Mouse (Mus musculus) MEL (cell line): ENCODE measurements around the gene Pisd. TPM values are rescaled to one million over a fixed set of nuclear protein-coding genes. Genes with fewer than 3 reads are reported as not detected.
"Not testable (repeated sequence)": the region's sequence is repeated elsewhere in the genome, so short reads cannot be mapped to it uniquely, and the experiment has no call there.

Source experiments
- DNase-seq: peaks from one replicate; pipeline ENCODE4 v3.0.0; 2011; ENCODE audit warnings: low read depth, low spot score
- H3K27ac ChIP-seq: 2 replicates; pipeline ENCODE4 v1.5.1; 2012; ENCODE audit warnings: low read depth, mild to moderate bottlenecking, control low read depth, low read length, moderate library complexity; ENCODE audit not compliant: control insufficient read depth
- H3K27me3 ChIP-seq, 2 experiments: fragments of 150-350 bp in 1 of 2; sonication (generic) in 1 of 2; 2 replicates each; pipeline ENCODE4 v1.6.1; 2012; ENCODE audit warnings: low read length in 2 of 2, mild to moderate bottlenecking in 2 of 2, improper control_type of control experiment in 1 of 2, moderate library complexity in 1 of 2; ENCODE audit not compliant: insufficient read depth in 2 of 2, control insufficient read depth in 1 of 2
- H3K36me3 ChIP-seq, 2 experiments: 2 replicates each; pipeline ENCODE4 v1.6.1; 2012 to 2014; ENCODE audit warnings: low read length in 2 of 2, improper control_type of control experiment in 1 of 2, inconsistent platforms in 1 of 2, mild to moderate bottlenecking in 1 of 2; ENCODE audit not compliant: insufficient read depth in 2 of 2, control insufficient read depth in 1 of 2
- H3K4me1 ChIP-seq, 2 experiments: fragments of 150-350 bp in 1 of 2; sonication (generic) in 1 of 2; 2 replicates each; pipeline ENCODE4 v1.6.1; 2012; ENCODE audit warnings: low read length in 2 of 2, improper control_type of control experiment in 1 of 2, mild to moderate bottlenecking in 1 of 2; ENCODE audit not compliant: insufficient read depth in 2 of 2, control insufficient read depth in 1 of 2
- H3K4me3 ChIP-seq, 2 experiments: fragments of 150-350 bp in 1 of 2; sonication (generic) in 1 of 2; 2 replicates each; pipeline ENCODE4 v1.5.1; 2012; ENCODE audit warnings: low read depth in 2 of 2, low read length in 2 of 2, mild to moderate bottlenecking in 2 of 2, moderate library complexity in 2 of 2, control low read depth in 1 of 2, improper control_type of control experiment in 1 of 2; ENCODE audit not compliant: control insufficient read depth in 1 of 2, insufficient read depth in 1 of 2
- H3K79me2 ChIP-seq: 2 replicates; pipeline ENCODE4 v1.6.1; 2012; ENCODE audit warnings: mild to moderate bottlenecking, low read length, moderate library complexity; ENCODE audit not compliant: control insufficient read depth, poor library complexity, insufficient read depth
- H3K9ac ChIP-seq: 2 replicates; pipeline ENCODE4 v1.6.1; 2012; ENCODE audit warnings: low read depth, mild to moderate bottlenecking, control low read depth, low read length, moderate library complexity; ENCODE audit not compliant: control insufficient read depth, poor library complexity, severe bottlenecking
- H3K9me3 ChIP-seq: fragments of 150-350 bp; sonication (generic); replicated peaks from 2 replicates; pipeline ENCODE4 v1.6.1; 2012; ENCODE audit warnings: mild to moderate bottlenecking, low read length, improper control_type of control experiment, moderate library complexity; ENCODE audit not compliant: insufficient read depth
- CHD1 ChIP-seq: IDR thresholded peaks from 2 replicates; pipeline ENCODE4 v1.6.1; 2012; ENCODE audit warnings: low read depth, mild to moderate bottlenecking, inconsistent platforms, low read length, improper control_type of control experiment
- CHD2 ChIP-seq: IDR thresholded peaks from 2 replicates; pipeline ENCODE4 v1.6.1; 2011; ENCODE audit warnings: low read length, improper control_type of control experiment
- GATA1 ChIP-seq: IDR thresholded peaks from 2 replicates; pipeline ENCODE4 v1.6.1; 2011; ENCODE audit warnings: low read depth, low read length, improper control_type of control experiment
- HCFC1 ChIP-seq: IDR thresholded peaks from 2 replicates; pipeline ENCODE4 v1.6.1; 2012; ENCODE audit warnings: low read depth, mild to moderate bottlenecking, inconsistent platforms, low read length, improper control_type of control experiment, moderate library complexity
- KAT2A ChIP-seq: conservative IDR thresholded peaks from 2 replicates; pipeline ENCODE4 v1.6.1; 2012; ENCODE audit warnings: low read depth, low read length, improper control_type of control experiment, inconsistent platforms
- MAZ ChIP-seq: IDR thresholded peaks from 2 replicates; pipeline ENCODE4 v1.6.1; 2012; ENCODE audit warnings: low read depth, mild to moderate bottlenecking, inconsistent platforms, low read length, improper control_type of control experiment
- MEF2A ChIP-seq: IDR thresholded peaks from 2 replicates; pipeline ENCODE4 v1.6.1; 2014; ENCODE audit warnings: low read depth, mild to moderate bottlenecking, inconsistent platforms, low read length, improper control_type of control experiment; ENCODE audit not compliant: poor library complexity, insufficient replicate concordance, severe bottlenecking; ENCODE audit errors: extremely low read depth
- MYC ChIP-seq: IDR thresholded peaks from 2 replicates; pipeline ENCODE4 v1.6.1; 2011; ENCODE audit warnings: low read depth, mild to moderate bottlenecking, low read length, improper control_type of control experiment, moderate library complexity
- NELFE ChIP-seq: IDR thresholded peaks from 2 replicates; pipeline ENCODE4 v1.6.1; 2011; ENCODE audit warnings: low read depth, low read length, improper control_type of control experiment
- POLR2A ChIP-seq, 2 experiments: IDR thresholded peaks; 2 replicates each; pipeline ENCODE4 v1.6.1; 2011 to 2012; ENCODE audit warnings: low read length in 2 of 2, mild to moderate bottlenecking in 2 of 2, control low read depth in 1 of 2, improper control_type of control experiment in 1 of 2, low read depth in 1 of 2, moderate library complexity in 1 of 2; ENCODE audit not compliant: control insufficient read depth in 1 of 2, insufficient read depth in 1 of 2, poor library complexity in 1 of 2
- POLR2AphosphoS5 ChIP-seq: IDR thresholded peaks from 2 replicates; pipeline ENCODE4 v1.6.1; 2012; ENCODE audit warnings: low read depth, borderline replicate concordance, mild to moderate bottlenecking, inconsistent platforms, low read length, moderate library complexity, mixed read lengths
- RAD21 ChIP-seq: IDR thresholded peaks from 2 replicates; pipeline ENCODE4 v1.6.1; 2011; ENCODE audit warnings: mild to moderate bottlenecking, low read depth, low read length, improper control_type of control experiment
- SIN3A ChIP-seq: IDR thresholded peaks from 2 replicates; pipeline ENCODE4 v1.6.1; 2012; ENCODE audit warnings: low read length, improper control_type of control experiment, inconsistent platforms
- TAL1 ChIP-seq: IDR thresholded peaks from 2 replicates; pipeline ENCODE4 v1.6.1; 2012; ENCODE audit warnings: mild to moderate bottlenecking, inconsistent platforms, low read length, moderate library complexity, mixed read lengths
- UBTF ChIP-seq: IDR thresholded peaks from 2 replicates; pipeline ENCODE4 v1.6.1; 2012; ENCODE audit warnings: low read depth, mild to moderate bottlenecking, inconsistent platforms, low read length, improper control_type of control experiment, moderate library complexity, borderline replicate concordance; ENCODE audit not compliant: insufficient read depth
- ZNF384 ChIP-seq: IDR thresholded peaks from 2 replicates; pipeline ENCODE4 v1.6.1; 2012; ENCODE audit warnings: low read depth, mild to moderate bottlenecking, inconsistent platforms, low read length, improper control_type of control experiment
- polyA plus RNA-seq, 2 experiments: library from polyadenylated mRNA; stranded (reverse) in 1 of 2; unstranded in 1 of 2; fragments of >175 nt in 1 of 2; fragments of >200 nt in 1 of 2; gene quantifications; 2 replicates each; pipeline versions ENCODE4 v1.2.1 to v1.2.4; 2012; ENCODE audit warnings: low replicate concordance in 2 of 2, low read depth in 1 of 2; ENCODE audit not compliant: insufficient read length in 2 of 2, insufficient read depth in 1 of 2, missing spikeins in 1 of 2
- total RNA-seq: library from RNA; depleted of rRNA; stranded (reverse); fragments of 300-350 nt; gene quantifications from 2 replicates; pipeline ENCODE4 v1.2.3, GENCODE M21; 2012

Gene Pisd
- total and polyA plus RNA-seq, 3 experiments: 59.5 to 76.3 (median 70.1) TPM

- Histone ChIP-seq H3K27me3 (no peaks in the 10 kb centered on the region), H3K4me3 (no peak overlapping the region), H3K36me3 (peaks cover 0 to 74% of the 10 kb centered on the region in 2 experiments; a peak in 2 of 4 replicates), H3K9ac (no peak overlapping the region), H3K79me2 (no peaks in the 10 kb centered on the region), H3K9me3 (no peaks in the 10 kb centered on the region), H3K27ac (no peak overlapping the region), H3K4me1 (peaks cover 0 to 2% of the 10 kb centered on the region in 2 experiments; a peak in 1 of 4 replicates)
- DNase-seq: no peak
- TF ChIP-seq POLR2AphosphoS5 (no peak), MYC (no peak), HCFC1 (no peak), GATA1 (no peak), KAT2A (no peak), RAD21 (no peak), NELFE (no peak), MEF2A (no peak), SIN3A (no peak), TAL1 (no peak), MAZ (no peak), POLR2A (IDR thresholded peaks at IDR 0.05; ENCODE audit: control insufficient read depth in 1 of 2, insufficient read depth in 1 of 2, low read depth in 1 of 2, low read length in 2 of 2, poor library complexity in 1 of 2) (no peak), UBTF (no peak)
Measured at GRCm38 (mm10) chr5:32815396-32815795, 29.9 kb upstream of the Pisd start.

GRCm38 (mm10) chr5:32786454-32786853, 1.0 kb upstream of the Pisd start:
- not testable (repeated sequence) for H3K9ac ChIP-seq, H3K27me3 ChIP-seq, DNase-seq, H3K4me3 ChIP-seq, H3K9me3 ChIP-seq, H3K27ac ChIP-seq
- H3K4me1 ChIP-seq: peaks cover 9 to 11% of the 10 kb centered on the region in 2 experiments
- peaks cover 9 to 18% of the 10 kb centered on the region in 2 experiments for H3K36me3 ChIP-seq
- H3K79me2 ChIP-seq: peaks cover 13% of the 10 kb centered on the region
- peak; percentile 74 for TF ChIP-seq ZNF384

DNA sequence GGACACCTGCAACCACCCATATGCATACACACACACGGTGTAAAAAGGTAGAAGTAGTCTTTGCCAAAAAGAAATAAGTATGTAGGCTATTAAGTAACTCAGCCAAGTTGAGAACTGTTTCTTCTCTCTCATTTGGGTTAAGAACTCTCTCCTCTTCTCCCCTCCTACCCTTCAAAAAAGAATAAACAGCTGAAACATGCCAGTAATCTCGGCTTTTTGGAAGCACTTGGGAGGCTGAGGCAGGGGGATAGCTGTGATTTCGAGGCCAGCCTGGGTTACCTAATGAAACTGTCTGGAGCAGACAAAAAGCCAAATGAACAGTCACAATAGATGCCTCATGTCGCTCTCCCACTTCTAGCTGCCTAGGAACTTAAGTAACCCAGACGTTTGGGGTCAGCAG, 720 bp downstream of the Pisd start:
- peaks cover 14% of the 10 kb centered on the region for H3K79me2 ChIP-seq
- peak overlapping the region; percentile 75 for H3K9ac ChIP-seq
- H3K4me1 ChIP-seq: peaks cover 10 to 13% of the 10 kb centered on the region in 2 experiments
- H3K27ac ChIP-seq: no peak overlapping the region
- H3K4me3 ChIP-seq: peak overlapping the region; percentile 80 to 96
- peaks cover 2 to 20% of the 10 kb centered on the region in 2 experiments for H3K36me3 ChIP-seq
- no peak for DNase-seq
- 0 out of 2 replicates have a peak, but pooled peaks have one; percentile 72 for TF ChIP-seq CHD1
- TF ChIP-seq CHD2: no peak
- no peak for TF ChIP-seq ZNF384
- TF ChIP-seq, all 39 proteins: peak for 1
- no peaks in the 10 kb centered on the region for H3K9me3 ChIP-seq
- H3K27me3 ChIP-seq: no peaks in the 10 kb centered on the region
